Mouse (Mus musculus) lung, adult 2 months (tissue): ENCODE measurements around the gene Appl1.

Experiments
- CTCF ChIP-seq: fragments of 200-500 bp; IDR thresholded peaks from 2 replicates; pipeline ENCODE4 v1.5.1; 2011; ENCODE audit warnings: mild to moderate bottlenecking, low read length, control low read depth; ENCODE audit not compliant: insufficient read depth
- POLR2A ChIP-seq: fragments of 200-500 bp; IDR thresholded peaks from 2 replicates; pipeline ENCODE4 v1.6.1; 2011; ENCODE audit warnings: low read depth, mild to moderate bottlenecking, control low read depth, low read length, borderline replicate concordance; ENCODE audit errors: extremely low read depth

- TF ChIP-seq POLR2A (no peak), CTCF (no peak)
These were observed 92.3 kb downstream of the Appl1 start for GRCm38 (mm10) chr14:26878756-26879155.
